Mouse (Mus musculus) c-Kit-positive CD71-positive TER-119-positive erythroid progenitor cells, embryonic 14.5 days (primary cell): Measurements from ENCODE around the gene Snx18.

Source experiments
- DNase-seq: peaks from one replicate; pipeline ENCODE4 v3.0.0-alpha.2; 2013; ENCODE audit warnings: low spot score

Gene Snx18

GRCm38 (mm10) chr13:113597616-113598015 is 20.7 kb downstream of the Snx18 start:
- no peak for DNase-seq

GRCm38 (mm10) chr13:113596821-113597541 is 21.4 kb downstream of the Snx18 start:
- no peak for DNase-seq

- DNase-seq, result no peak
Observed at GRCm38 (mm10) chr13:113595987-113596386, 22.4 kb downstream of the Snx18 start.

DNA sequence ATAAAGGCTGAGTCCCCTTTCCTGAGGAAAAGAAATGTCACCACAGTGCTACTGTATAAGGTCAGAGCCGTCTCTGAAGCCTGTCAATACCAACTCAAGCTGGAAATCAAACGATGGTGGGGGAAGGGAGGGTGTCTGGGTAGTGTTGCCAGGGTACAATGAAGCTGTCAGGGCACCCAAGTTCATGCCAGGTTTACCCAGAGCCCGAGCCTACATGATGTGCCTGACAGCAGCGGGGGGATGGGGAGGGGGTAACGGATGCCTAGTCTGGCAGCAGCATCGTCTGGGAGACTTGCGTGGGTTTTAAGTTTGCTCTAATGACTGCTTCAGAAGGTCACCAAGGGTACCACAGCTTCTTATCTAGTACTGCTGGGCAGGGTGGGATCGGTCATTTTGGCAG is 23.1 kb downstream of the Snx18 start:
- DNase-seq, result no peak

DNA sequence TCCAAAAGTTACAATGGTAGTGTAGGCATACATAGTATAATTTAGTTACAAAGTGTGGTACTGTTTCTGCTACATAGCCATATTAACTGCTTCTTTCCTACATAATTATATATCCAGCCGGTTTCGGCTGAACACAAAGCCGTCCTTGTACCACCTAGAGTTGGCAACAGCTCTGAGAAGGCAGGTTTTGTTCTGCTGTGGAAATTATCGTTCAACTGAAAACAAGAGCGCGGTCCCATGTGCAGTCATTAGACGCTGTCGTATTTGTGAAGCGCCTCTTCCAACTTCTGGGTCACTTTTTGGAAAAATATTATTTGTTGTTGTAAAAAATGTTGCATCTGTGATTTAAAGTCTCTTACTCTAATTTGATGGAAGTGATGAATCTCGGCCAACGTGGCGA is 24.0 kb downstream of the Snx18 start:
- DNase-seq, result no peak

DNA sequence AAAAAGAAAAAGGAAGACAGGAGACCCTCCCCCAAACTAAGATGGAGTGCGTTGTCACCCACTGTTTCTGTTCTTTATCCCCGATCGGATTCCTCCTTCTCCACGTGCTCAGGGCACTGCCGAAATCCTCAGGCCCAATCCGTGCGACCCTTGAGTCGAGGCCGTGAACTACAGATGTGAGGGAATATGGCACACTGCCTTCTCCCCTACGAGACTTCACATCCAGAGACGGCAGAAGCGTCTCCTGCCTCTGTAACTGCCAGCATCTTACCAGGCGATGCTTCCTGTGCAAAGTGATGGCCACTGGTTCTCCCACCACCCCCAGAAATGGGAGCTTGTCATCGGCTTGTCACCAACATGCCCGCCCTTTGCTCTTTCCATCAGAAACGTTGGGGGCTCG is 24.7 kb downstream of the Snx18 start:
- DNase-seq, result no peak

DNA sequence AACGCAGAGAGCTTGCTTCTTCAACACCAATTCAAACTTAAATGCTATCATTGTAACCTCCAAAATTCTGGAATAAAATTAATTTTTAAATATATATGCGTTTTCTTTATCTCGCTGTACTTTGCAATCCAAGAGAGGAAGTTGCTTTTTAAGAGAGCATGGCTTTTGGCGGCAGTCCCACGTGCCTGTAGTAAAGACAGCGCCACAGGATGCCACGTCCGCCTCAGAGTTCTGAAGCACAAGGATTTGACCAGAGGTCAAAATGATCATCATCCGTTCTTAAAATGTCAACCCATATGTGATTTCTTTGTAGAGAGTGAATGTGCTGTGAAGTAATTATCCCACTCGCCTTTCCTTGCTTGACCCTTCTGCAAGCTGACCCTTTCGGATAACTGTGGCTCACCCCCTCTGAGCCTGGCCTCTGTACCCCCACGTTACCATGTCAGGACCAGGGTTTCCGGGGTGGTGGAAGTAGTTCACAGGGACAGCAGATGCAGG is 25.6 kb downstream of the Snx18 start:
- no peak for DNase-seq

GRCm38 (mm10) chr13:113591336-113591735 is 27.0 kb downstream of the Snx18 start:
- no peak for DNase-seq

DNA sequence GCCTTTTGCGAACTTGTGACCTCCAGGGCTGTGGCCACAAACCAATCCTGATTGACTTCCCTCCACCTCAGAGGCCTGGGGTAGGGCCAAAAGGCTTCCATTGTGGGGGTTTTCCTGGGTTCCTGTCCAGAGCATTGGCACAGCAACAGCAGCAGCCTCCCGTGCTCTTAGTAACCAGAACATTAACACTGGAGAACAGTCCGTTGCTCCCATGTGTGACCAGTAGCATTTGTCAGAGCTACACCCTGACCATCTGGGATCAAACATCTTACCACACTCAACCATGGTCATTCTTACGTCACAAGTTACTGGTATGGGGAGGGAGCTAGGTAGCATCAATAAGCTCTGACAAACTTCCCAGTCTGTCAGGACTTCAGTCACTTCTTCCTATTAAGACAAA is 28.1 kb downstream of the Snx18 start:
- DNase-seq, result no peak

DNA sequence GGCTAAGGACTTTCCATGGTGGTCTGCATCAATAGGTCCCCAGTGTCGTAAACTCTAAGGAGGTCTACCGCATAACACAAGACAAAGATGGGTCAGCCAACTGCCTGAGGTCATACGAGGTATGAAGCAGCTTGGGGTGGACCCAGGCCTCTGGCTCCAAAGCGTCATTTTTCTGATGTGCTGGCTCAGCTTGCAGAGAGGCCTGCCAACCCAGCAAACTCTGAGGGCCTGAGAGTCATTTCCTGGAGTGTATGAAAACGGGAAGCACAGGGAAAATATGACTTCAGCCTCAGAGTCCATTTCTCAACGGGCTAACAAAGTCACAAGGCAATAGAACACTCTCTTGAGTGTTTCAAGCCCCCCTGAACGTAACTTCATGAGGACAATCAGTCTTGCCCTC is 28.9 kb downstream of the Snx18 start:
- DNase-seq, result no peak

- no peak for DNase-seq
Observed at GRCm38 (mm10) chr13:113587200-113587936, 31.0 kb downstream of the Snx18 start.

DNA sequence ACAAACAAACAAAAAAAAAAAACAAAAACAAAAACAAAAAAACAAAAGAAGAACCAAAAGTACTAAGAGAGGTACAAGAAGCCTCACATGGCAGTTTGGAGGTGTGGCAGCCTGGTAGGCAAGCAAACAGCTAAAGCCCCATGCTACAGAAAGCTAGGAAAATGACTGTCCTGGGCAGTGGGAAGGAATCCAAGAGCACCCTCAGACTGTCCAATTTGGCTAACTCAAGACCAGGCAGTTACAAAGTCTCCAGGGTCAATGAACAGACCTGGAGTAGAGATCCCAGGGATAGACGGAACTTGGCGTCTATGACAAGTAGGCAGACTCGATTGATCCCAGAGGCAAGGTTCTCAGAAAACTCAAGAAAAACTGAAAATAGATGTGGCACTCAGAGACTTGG is 32.8 kb downstream of the Snx18 start:
- no peak for DNase-seq

- no peak for DNase-seq
Observed at GRCm38 (mm10) chr13:113584431-113584830, 33.9 kb downstream of the Snx18 start.

DNA sequence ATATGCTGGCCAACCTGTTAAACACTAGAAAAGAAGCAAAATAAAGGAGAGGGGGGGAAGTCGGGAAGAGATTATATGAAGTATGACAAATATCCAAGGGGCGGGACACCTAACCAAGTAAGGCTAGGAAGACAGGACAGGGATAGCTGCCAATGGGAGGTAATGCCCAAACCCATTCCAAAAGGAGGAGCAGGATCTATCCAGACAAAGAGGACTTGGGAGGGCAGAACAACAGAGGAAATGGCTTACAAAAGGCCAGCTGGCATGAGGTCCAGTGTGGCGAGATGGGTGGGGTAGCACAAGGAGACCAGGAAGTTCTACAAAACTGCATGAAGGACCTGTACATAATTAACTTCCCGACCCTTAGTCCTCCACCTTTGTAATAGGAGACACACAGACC is 34.8 kb downstream of the Snx18 start:
- no peak for DNase-seq

DNA sequence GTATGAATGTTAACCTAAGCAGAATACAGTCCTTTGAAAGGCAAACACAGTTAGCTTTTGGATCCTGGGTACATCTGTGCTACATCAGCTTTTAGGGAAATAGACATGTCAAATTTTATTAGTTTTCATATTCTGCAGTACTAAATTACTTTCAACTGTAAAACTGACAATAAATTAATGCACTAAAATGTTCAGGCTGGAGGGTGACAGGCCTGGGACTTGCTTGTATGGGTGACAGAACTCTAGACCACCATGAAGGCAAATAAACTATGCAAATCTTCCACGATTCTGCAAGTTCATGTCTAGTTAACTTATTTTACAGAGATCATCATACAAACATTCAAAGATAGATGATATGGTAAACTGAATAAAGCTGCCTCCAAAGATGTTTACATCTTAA is 36.3 kb downstream of the Snx18 start:
- no peak for DNase-seq

- DNase-seq, result no peak
Observed at GRCm38 (mm10) chr13:113581436-113581835, 36.9 kb downstream of the Snx18 start.

GRCm38 (mm10) chr13:113580400-113580790 is 38.0 kb downstream of the Snx18 start:
- DNase-seq, result no peak

- DNase-seq, result no peak
Observed at GRCm38 (mm10) chr13:113579788-113580399, 38.5 kb downstream of the Snx18 start.

DNA sequence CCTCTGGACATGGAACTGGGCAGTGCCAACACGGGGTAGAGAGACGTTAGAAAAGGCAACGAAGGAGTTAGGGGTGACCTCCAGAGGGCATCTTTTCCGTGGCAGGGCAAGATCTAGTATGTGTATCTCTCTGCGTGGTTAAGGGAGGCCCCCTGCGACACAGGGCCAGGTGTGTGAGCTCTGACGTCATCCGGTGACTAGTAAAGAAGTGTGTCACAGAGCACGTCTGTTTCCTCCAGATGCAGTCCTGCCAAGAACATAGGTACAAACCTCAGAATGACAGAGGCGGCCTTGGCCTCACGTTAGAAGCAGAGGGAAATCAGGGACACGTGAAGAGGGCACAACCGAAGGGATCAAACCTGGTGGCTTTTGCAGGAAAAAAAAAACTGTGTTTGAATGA is 44.1 kb downstream of the Snx18 start:
- DNase-seq, result no peak

DNA sequence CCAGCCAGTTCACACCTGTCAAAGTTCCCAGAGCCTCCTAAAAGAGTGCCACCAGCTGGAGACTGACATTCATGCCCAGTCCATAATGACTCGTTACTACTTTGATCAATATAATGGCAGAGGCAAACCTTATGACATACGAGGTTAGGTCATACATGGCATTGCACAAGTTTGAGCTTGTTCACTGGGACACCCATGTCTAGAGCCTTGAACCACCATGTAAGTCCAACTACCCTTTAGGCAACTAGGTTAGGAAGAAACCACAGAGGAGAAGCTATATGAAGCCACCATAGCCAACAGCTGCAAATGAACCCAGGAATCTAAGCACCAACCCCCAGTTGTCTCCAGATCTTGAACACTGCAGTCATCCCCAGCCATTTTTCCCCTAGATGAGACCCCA is 45.0 kb downstream of the Snx18 start:
- no peak for DNase-seq

DNA sequence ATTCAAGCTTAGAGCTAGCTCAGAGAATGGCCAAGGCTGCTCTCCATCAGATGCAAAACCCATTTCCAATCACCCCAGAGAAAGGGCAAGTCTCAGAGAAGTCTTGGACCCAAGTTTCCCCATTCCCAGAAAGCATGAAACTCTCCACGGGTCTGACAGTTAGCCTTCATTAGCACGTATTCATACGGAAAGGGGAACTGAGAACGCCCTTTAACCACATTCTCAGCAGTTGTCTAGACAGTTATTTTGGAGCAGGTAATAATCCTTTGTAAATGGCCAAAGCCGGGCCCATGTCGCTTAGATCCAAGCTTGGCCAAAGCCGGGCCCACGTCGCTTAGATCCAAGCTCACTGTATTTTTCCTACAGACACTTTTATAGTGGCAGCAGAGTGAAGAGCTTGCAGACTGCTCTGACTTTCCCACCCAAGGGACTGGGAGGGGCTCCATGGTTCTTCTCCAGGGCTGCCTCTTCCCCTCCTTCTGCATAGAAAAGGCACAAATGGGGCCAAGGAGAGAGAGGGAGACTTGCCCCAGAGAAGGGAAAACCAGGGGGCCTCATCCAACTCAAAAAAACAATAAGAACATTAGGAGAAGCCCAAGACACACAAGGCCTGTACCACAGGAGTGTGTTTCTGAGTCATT is 46.2 kb downstream of the Snx18 start:
- no peak for DNase-seq

DNA sequence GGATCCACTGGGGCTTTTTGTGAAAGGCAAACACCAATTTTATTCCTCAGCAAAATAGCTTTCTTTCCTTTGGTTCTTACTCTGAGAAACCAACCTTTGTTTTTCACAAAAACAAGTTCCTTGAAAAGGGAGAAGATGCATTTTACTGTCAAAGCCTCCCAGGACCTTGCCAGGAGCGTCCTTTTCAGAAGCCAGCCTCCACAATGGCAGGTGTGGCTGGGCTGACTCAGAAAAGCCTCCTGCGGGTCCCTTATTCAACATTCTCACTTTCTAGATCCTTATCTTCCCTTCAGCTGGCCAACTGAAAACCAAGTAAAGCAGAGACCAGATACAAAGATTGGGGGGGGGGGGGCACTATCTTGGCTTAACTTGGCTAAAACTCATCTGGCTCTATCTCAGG is 48.8 kb downstream of the Snx18 start:
- DNase-seq, result no peak

DNA sequence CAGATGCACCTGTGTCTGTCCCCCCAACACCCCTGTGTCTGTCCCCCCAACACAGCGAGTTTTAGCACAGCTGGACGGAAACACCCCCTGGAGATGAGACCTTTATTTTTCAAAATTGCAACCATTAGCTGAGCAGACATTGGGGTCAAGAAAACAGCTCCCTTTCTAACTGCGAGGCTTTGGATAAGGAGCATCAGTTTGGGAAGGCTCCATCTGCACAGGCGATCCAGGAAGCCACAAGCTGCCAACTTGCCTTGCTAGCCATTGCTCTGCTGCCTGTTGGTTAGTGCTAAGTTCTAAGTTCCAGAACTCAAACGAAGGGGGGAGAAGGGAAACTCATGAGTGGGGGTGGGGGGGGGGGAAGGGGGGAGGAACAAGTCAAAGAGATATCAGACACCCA is 51.4 kb downstream of the Snx18 start:
- DNase-seq, result no peak
